Mouse (Mus musculus) spleen, adult 2 months (tissue): ENCODE measurements around the gene Chrm3. TPM values are rescaled to one million over a fixed set of nuclear protein-coding genes. Genes with fewer than 3 reads are reported as not detected.

Experiments
- DNase-seq, 2 experiments: peaks; one replicate each; pipeline versions ENCODE4 v3.0.0 to v3.0.0-alpha.2; 2012 to 2021; ENCODE audit warnings: low spot score in 2 of 2, low read depth in 1 of 2
- H3K27ac ChIP-seq: fragments of 200-500 bp; 2 replicates; pipeline ENCODE4 v1.5.1; 2012; ENCODE audit warnings: low read length, inconsistent platforms; ENCODE audit not compliant: insufficient read depth
- H3K27me3 ChIP-seq: fragments of 200-500 bp; 2 replicates; pipeline ENCODE4 v1.6.1; 2012; ENCODE audit warnings: mild to moderate bottlenecking, moderate library complexity, low read length, inconsistent platforms; ENCODE audit not compliant: control insufficient read depth, insufficient read depth
- H3K36me3 ChIP-seq: fragments of 200-500 bp; 2 replicates; pipeline ENCODE4 v1.6.1; 2012; ENCODE audit warnings: mild to moderate bottlenecking, low read length, inconsistent platforms; ENCODE audit not compliant: control insufficient read depth, insufficient read depth
- H3K4me1 ChIP-seq: fragments of 200-500 bp; 2 replicates; pipeline ENCODE4 v1.6.1; 2011; ENCODE audit warnings: inconsistent platforms; ENCODE audit not compliant: control insufficient read depth, insufficient read depth, insufficient read length
- H3K4me3 ChIP-seq: fragments of 200-500 bp; 2 replicates; pipeline ENCODE4 v1.5.1; 2011; ENCODE audit warnings: mild to moderate bottlenecking, inconsistent platforms; ENCODE audit not compliant: insufficient read depth, insufficient read length; ENCODE audit errors: extremely low read depth
- CTCF ChIP-seq: fragments of 200-500 bp; IDR thresholded peaks from 2 replicates; pipeline ENCODE4 v1.5.1; 2011; ENCODE audit warnings: mild to moderate bottlenecking, inconsistent platforms; ENCODE audit not compliant: insufficient read depth, insufficient read length, insufficient replicate concordance; ENCODE audit errors: extremely low read depth
- POLR2A ChIP-seq: fragments of 200-500 bp; IDR thresholded peaks from 2 replicates; pipeline ENCODE4 v1.6.1; 2011; ENCODE audit warnings: low read depth, low read length, inconsistent platforms
- WGBS: fragments of 180-500 bp; shearing (Covaris S2); methylation state at CpG from one replicate; pipeline ENCODE4 v1.1.7; 2018; 5-methylcytosine and 5-hydroxymethylcytosine counted together
- polyA plus RNA-seq: library from polyadenylated mRNA; depleted of rRNA; stranded (reverse); fragments of >200 nt; gene quantifications from 2 replicates; pipeline ENCODE4 v1.2.3, GENCODE M21; 2012

The Chrm3 gene
- polyA plus RNA-seq, 1 experiment, result 0.58 TPM

- H3K27me3 ChIP-seq, result no peaks in the 10 kb centered on the region
- no peaks in the 10 kb centered on the region for H3K36me3 ChIP-seq
- whole genome bisulfite sequencing, result 90% methylated on average over 18 of the region's 18 CpGs
- H3K4me1 ChIP-seq, result no peaks in the 10 kb centered on the region
- no peak for TF ChIP-seq CTCF
- TF ChIP-seq POLR2A, result no peak
- H3K27ac ChIP-seq, result no peak overlapping the region
- DNase-seq, result no peak
- no peak overlapping the region for H3K4me3 ChIP-seq
Measured at GRCm38 (mm10) chr13:10033570-10034399, 326.9 kb downstream of the Chrm3 start.

GRCm38 (mm10) chr13:10031547-10031946 is 329.1 kb downstream of the Chrm3 start:
- DNase-seq, result no peak
- Histone ChIP-seq H3K4me3 (no peak overlapping the region), H3K27ac (no peak overlapping the region), H3K36me3 (no peaks in the 10 kb centered on the region), H3K4me1 (no peaks in the 10 kb centered on the region), H3K27me3 (no peaks in the 10 kb centered on the region)
- 82% methylated on average over 5 of the region's 5 CpGs for WGBS
- TF ChIP-seq POLR2A (no peak), CTCF (no peak)

GRCm38 (mm10) chr13:10029944-10030343 is 330.7 kb downstream of the Chrm3 start:
- no peak for TF ChIP-seq CTCF
- TF ChIP-seq POLR2A, result no peak
- no peak for DNase-seq
- no peak overlapping the region for H3K27ac ChIP-seq
- no peaks in the 10 kb centered on the region for H3K27me3 ChIP-seq
- no peak overlapping the region for H3K4me3 ChIP-seq
- H3K36me3 ChIP-seq, result no peaks in the 10 kb centered on the region
- no peaks in the 10 kb centered on the region for H3K4me1 ChIP-seq
- WGBS, result 92% methylated on average over 6 of the region's 6 CpGs

GRCm38 (mm10) chr13:10025134-10025533 is 335.5 kb downstream of the Chrm3 start:
- Histone ChIP-seq H3K4me1 (no peaks in the 10 kb centered on the region), H3K27me3 (no peaks in the 10 kb centered on the region), H3K36me3 (no peaks in the 10 kb centered on the region), H3K27ac (no peak overlapping the region), H3K4me3 (no peak overlapping the region)
- no peak for DNase-seq
- TF ChIP-seq CTCF (no peak), POLR2A (no peak)
- WGBS, result 78% methylated on average over 3 of the region's 3 CpGs

DNA sequence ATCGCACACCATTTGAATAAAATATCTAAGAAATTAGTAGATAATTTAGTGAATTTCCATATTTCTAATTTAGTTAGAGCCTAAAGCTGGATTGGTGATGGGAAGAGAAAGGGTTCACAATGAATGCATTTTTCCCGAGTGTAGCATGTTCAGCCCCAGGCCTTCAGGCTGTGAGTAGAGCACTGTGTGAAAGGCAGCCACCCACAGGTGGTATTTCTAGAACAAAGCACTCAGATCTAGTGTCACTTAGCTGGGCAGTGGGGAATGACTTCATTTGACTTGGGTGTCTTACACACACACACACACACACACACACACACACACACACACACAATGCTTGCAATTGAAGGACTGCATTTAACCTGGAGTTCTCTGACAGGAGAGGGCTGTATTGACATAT is 337.5 kb downstream of the Chrm3 start:
- no peaks in the 10 kb centered on the region for H3K36me3 ChIP-seq
- H3K4me1 ChIP-seq, result no peaks in the 10 kb centered on the region; the same call in 1 of the 2 replicates
- H3K27me3 ChIP-seq, result no peaks in the 10 kb centered on the region
- 90% methylated on average over 2 of the region's 2 CpGs for WGBS
- TF ChIP-seq POLR2A (no peak), CTCF (no peak)
- H3K4me3 ChIP-seq, result no peak overlapping the region
- no peak overlapping the region for H3K27ac ChIP-seq
- no peak for DNase-seq

- no peak for DNase-seq
- Histone ChIP-seq H3K4me3 (no peak overlapping the region), H3K4me1 (no peaks in the 10 kb centered on the region; the same call in 1 of the 2 replicates), H3K27me3 (no peaks in the 10 kb centered on the region), H3K36me3 (no peaks in the 10 kb centered on the region), H3K27ac (no peak overlapping the region)
- TF ChIP-seq CTCF (no peak), POLR2A (no peak)
- WGBS, result 56% methylated on average over 1 of the region's 1 CpGs
Measured at GRCm38 (mm10) chr13:10019252-10019651, 341.4 kb downstream of the Chrm3 start.

- no peak for DNase-seq
- 86% methylated on average over 4 of the region's 4 CpGs for WGBS
- Histone ChIP-seq H3K4me3 (no peak overlapping the region), H3K36me3 (no peaks in the 10 kb centered on the region), H3K27me3 (no peaks in the 10 kb centered on the region), H3K4me1 (no peaks in the 10 kb centered on the region), H3K27ac (no peak overlapping the region)
- no peak for TF ChIP-seq CTCF
- no peak for TF ChIP-seq POLR2A
Measured at GRCm38 (mm10) chr13:10002916-10003315, 357.7 kb downstream of the Chrm3 start.
